Mouse (Mus musculus): ENCODE results near the gene Trp53tg5.

GRCm38 (mm10) chr2:164520782-164521181, 47.3 kb upstream of the Trp53tg5 start:
- no peak for TF ChIP-seq POLR2A (IDR thresholded peaks at IDR 0.05; ENCODE audit: extremely low read depth, insufficient read depth, low read length)
- peak; percentile 94 for TF ChIP-seq CTCF (IDR thresholded peaks at IDR 0.05; ENCODE audit: low read depth, low read length)

Measured in liver, adult 2 months (tissue).